In the genomic region with DNA sequence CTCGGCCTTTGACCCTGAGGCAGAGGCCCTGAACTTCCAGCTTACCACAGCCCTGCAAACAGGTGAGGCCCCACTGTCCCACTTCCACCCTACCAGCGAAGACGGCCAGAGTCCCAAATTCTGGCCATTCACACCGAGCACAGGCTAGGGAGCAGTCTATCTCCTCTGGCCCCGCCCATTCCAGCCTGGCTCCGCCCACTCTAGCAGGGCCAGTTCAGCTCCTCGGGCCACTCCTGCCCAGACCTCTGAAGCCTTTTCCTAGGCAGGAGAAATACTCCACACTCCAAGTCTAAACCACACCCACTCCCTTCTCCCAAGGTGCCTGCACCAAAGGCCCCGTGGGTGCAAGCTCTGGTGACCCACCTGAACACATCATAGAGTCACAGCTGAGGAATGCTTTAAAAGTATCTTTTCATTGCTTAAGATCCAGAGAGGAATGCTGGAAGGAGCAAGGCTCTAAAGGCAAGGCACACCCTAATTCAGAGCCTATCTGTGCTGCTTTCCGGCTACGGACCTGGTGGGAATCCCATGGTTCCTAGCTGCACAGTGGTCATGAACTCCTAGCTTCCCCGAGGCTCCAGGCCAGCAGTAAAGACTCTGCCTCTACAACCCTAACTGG, we compare ENCODE assay signal across 9 mouse cellular contexts. TPM values are rescaled to one million over a fixed set of nuclear protein-coding genes. Genes with fewer than 3 reads are reported as not detected.
DNase-seq lines count a peak whose midpoint lies in the region; ATAC-seq lines count a peak whose summit lies in the region.
"Had no signal": no experiment of that assay in that cellular context is flagged by ENCODE, and none has a peak within 500 bp of the region (broad histone marks: within the 10 kb centered on the region; RNA-seq: fewer than 3 reads in every experiment).

No protein-coding gene starts in this region.

- ATAC-seq in heart, embryonic 13.5 days (ENCODE audit: extremely low read depth, insufficient number of reproducible peaks, low FRiP score, low TSS enrichment), result no peak
- ATAC-seq in midbrain, embryonic 13.5 days, result no peak

- H3K4me1 ChIP-seq in heart, embryonic 13.5 days, result peaks cover 67% of the 10 kb centered on the region
- peaks cover 27% of the 10 kb centered on the region for H3K4me1 ChIP-seq in midbrain, embryonic 13.5 days (replicated peaks)

- WGBS in heart, embryonic 13.5 days, result 35% methylated on average over 11 of the region's 11 CpGs
- WGBS in midbrain, embryonic 13.5 days, result 40% methylated on average over 11 of the region's 11 CpGs

- H3K36me3 ChIP-seq in heart, embryonic 13.5 days, result no peaks in the 10 kb centered on the region
- no peaks in the 10 kb centered on the region for H3K36me3 ChIP-seq in midbrain, embryonic 13.5 days
- H3K36me3 ChIP-seq: limb, embryonic 13.5 days had no signal

- no peak overlapping the region for H3K4me3 ChIP-seq in heart, embryonic 13.5 days
- H3K4me3 ChIP-seq in midbrain, embryonic 13.5 days (replicated peaks), result no peak overlapping the region
- H3K4me3 ChIP-seq: limb, embryonic 13.5 days had no signal

- no peak for DNase-seq in heart, postnatal 36 days
- DNase-seq in embryo, embryonic 10.5 days (ENCODE audit: low spot score), result peak; percentile 57
- DNase-seq in kidney, postnatal 10 days, result peak; percentile 83
- DNase-seq in retina, embryonic 14.5 days (ENCODE audit: low spot score), result peak; percentile 63
- DNase-seq in B cell, adult 2 months, result no peak
- no peak for DNase-seq in spleen, adult 12 weeks (ENCODE audit: low spot score)

- H3K27ac ChIP-seq in heart, embryonic 13.5 days (replicated peaks), result peak overlapping the region; percentile 88
- no peak overlapping the region for H3K27ac ChIP-seq in midbrain, embryonic 13.5 days
- H3K27ac ChIP-seq: limb, embryonic 13.5 days had no signal

- no peak overlapping the region for H3K4me2 ChIP-seq in heart, embryonic 13.5 days
- H3K4me2 ChIP-seq in midbrain, embryonic 13.5 days (replicated peaks), result no peak overlapping the region
- H3K4me2 ChIP-seq: limb, embryonic 13.5 days had no signal

- intact Hi-C loops in heart, postnatal 36 days (cut with DNase I), result no loop called here

- peaks cover 17% of the 10 kb centered on the region for H3K27me3 ChIP-seq in heart, embryonic 13.5 days (replicated peaks)
- H3K27me3 ChIP-seq in midbrain, embryonic 13.5 days, result peaks cover 46% of the 10 kb centered on the region

- H3K9me3 ChIP-seq in heart, embryonic 13.5 days, result no peaks in the 10 kb centered on the region
- no peaks in the 10 kb centered on the region for H3K9me3 ChIP-seq in midbrain, embryonic 13.5 days
- H3K9me3 ChIP-seq: limb, embryonic 13.5 days had no signal

- H3K9ac ChIP-seq in heart, embryonic 13.5 days, result no peak overlapping the region
- no peak overlapping the region for H3K9ac ChIP-seq in midbrain, embryonic 13.5 days (replicated peaks)
- H3K9ac ChIP-seq: limb, embryonic 13.5 days had no signal

RNA-seq across cellular contexts. Expression of a gene that starts 16.3 kb away (rescaled TPM):
- polyA plus RNA-seq in heart, embryonic 13.5 days (2015; fragmentation: Nextera tagmentation; extraction: Ambion mirVana), result 10.4 and 12.5 TPM in 2 replicates
- 1 to 10 TPM; 3.9 to 6.8 TPM for total RNA-seq in heart, postnatal 36 days (2021)
- polyA plus RNA-seq in midbrain, embryonic 13.5 days (2015; fragmentation: Nextera tagmentation; extraction: Ambion mirVana), result 10.5 and 12.1 TPM in 2 replicates

Comparison
In these comparisons a context has a peak if more than half of its experiments do, and no peak if none do; other contexts are left out.
1. DNase-seq: peak in embryo, embryonic 10.5 days (single experiment), kidney, postnatal 10 days (single experiment) and retina, embryonic 14.5 days (single experiment); none in heart, postnatal 36 days (0 of 2), B cell, adult 2 months (0 of 2) and spleen, adult 12 weeks (single experiment).